Mouse (Mus musculus) thymus, postnatal 4 days (tissue): ENCODE results near the gene Olfr967.
"Not testable (repeated sequence)": the region's sequence is repeated elsewhere in the genome, so short reads cannot be mapped to it uniquely, and the experiment has no call there.

ENCODE experiments used
- DNase-seq: peaks from one replicate; pipeline ENCODE4 v3.0.0; 2021

Olfr967 gene

GRCm38 (mm10) chr9:39745949-39746348 lies at the start of gene Olfr967:
Olfr967 (plus strand) TSS chr9:39746249.
- DNase-seq: no peak

- not testable (repeated sequence) for DNase-seq
Measured at GRCm38 (mm10) chr9:39701123-39701522, 44.9 kb upstream of the Olfr967 start.

- no peak for DNase-seq
Measured at GRCm38 (mm10) chr9:39707017-39707416, 39.0 kb upstream of the Olfr967 start, which contains the start of gene Olfr149. Olfr149 (minus strand) TSS chr9:39707117.

GRCm38 (mm10) chr9:39708958-39709357 lies 37.1 kb upstream of the Olfr967 start:
- DNase-seq: no peak

- DNase-seq: no peak
Measured at GRCm38 (mm10) chr9:39711053-39711452, 35.0 kb upstream of the Olfr967 start, which contains the start of gene Olfr965. Olfr965 (plus strand) TSS chr9:39711353.

GRCm38 (mm10) chr9:39730678-39731077 lies 15.4 kb upstream of the Olfr967 start, which contains the start of gene Olfr150:
Olfr150 (plus strand) TSS chr9:39730978.
- no peak for DNase-seq

- no peak for DNase-seq
Measured at GRCm38 (mm10) chr9:39740741-39741140, 5.3 kb upstream of the Olfr967 start.

- DNase-seq: no peak
Measured at GRCm38 (mm10) chr9:39746428-39746827, 379 bp downstream of the Olfr967 start.

GRCm38 (mm10) chr9:39783153-39783552 lies 37.1 kb downstream of the Olfr967 start, which contains the start of gene Olfr968:
Olfr968 (minus strand) TSS chr9:39783253.
- no peak for DNase-seq

- no peak for DNase-seq
Measured at GRCm38 (mm10) chr9:39790558-39790957, 44.5 kb downstream of the Olfr967 start, which contains the start of gene Olfr969. Olfr969 (plus strand) TSS chr9:39790945.
